Mouse (Mus musculus) WW6 (cell line): ENCODE results near the gene Fam155a.
A peak's percentile ranks its signal among the peaks of the same experiment; 100 is the strongest.
"Not testable (repeated sequence)": the region's sequence is repeated elsewhere in the genome, so short reads cannot be mapped to it uniquely, and the experiment has no call there.

Experiments used
- DNase-seq: peaks from one replicate; pipeline ENCODE4 v3.0.0-alpha.2; 2013; ENCODE audit warnings: low read depth, low spot score

Fam155a gene

GRCm38 (mm10) chr8:9770999-9771605 lies at the start of gene Fam155a:
Gene Fam155a, minus strand, starts transcription at chr8:9771161.
- no peak for DNase-seq

GRCm38 (mm10) chr8:9813273-9813946 lies 42.4 kb upstream of the Fam155a start:
- no peak for DNase-seq

GRCm38 (mm10) chr8:9810955-9811530 lies 40.1 kb upstream of the Fam155a start:
- DNase-seq = no peak

GRCm38 (mm10) chr8:9808596-9808995 lies 37.6 kb upstream of the Fam155a start:
- peak; percentile 20 for DNase-seq

GRCm38 (mm10) chr8:9805676-9806075 lies 34.7 kb upstream of the Fam155a start:
- DNase-seq = no peak

- not testable (repeated sequence) for DNase-seq
These were observed 29.4 kb upstream of the Fam155a start for GRCm38 (mm10) chr8:9800346-9800745.

- no peak for DNase-seq
These were observed 29.0 kb upstream of the Fam155a start for GRCm38 (mm10) chr8:9799923-9800322.

GRCm38 (mm10) chr8:9797514-9797913 lies 26.6 kb upstream of the Fam155a start:
- no peak for DNase-seq

GRCm38 (mm10) chr8:9795724-9796123 lies 24.8 kb upstream of the Fam155a start:
- DNase-seq = no peak

- no peak for DNase-seq
These were observed 22.4 kb upstream of the Fam155a start for GRCm38 (mm10) chr8:9793351-9793750.

- DNase-seq = no peak
These were observed 9.4 kb upstream of the Fam155a start for GRCm38 (mm10) chr8:9780332-9780731.

- no peak for DNase-seq
These were observed 7.2 kb upstream of the Fam155a start for GRCm38 (mm10) chr8:9778148-9778547.

GRCm38 (mm10) chr8:9776818-9777217 lies 5.9 kb upstream of the Fam155a start:
- DNase-seq = no peak

GRCm38 (mm10) chr8:9772519-9772840 lies 1.5 kb upstream of the Fam155a start:
- DNase-seq = no peak

- no peak for DNase-seq
These were observed 901 bp upstream of the Fam155a start for GRCm38 (mm10) chr8:9771606-9772518.

- no peak for DNase-seq
These were observed 531 bp downstream of the Fam155a start for GRCm38 (mm10) chr8:9770261-9770998.

- no peak for DNase-seq
These were observed 1.9 kb downstream of the Fam155a start for GRCm38 (mm10) chr8:9769061-9769460.

- DNase-seq = no peak
These were observed 35.8 kb downstream of the Fam155a start for GRCm38 (mm10) chr8:9735169-9735568.

- DNase-seq = no peak
These were observed 61.2 kb downstream of the Fam155a start for GRCm38 (mm10) chr8:9709791-9710190.

GRCm38 (mm10) chr8:9707433-9707832 lies 63.5 kb downstream of the Fam155a start:
- DNase-seq = no peak

- DNase-seq = no peak
These were observed 76.2 kb downstream of the Fam155a start for GRCm38 (mm10) chr8:9694794-9695193.
